Mouse (Mus musculus) myocyte (in vitro differentiated cells): ENCODE measurements at regions not wholly inside any gene's neighbourhood (a gene's known extent, or its start where the extent isn't known, plus 50 kb on each side); places are given as distances from the start of the nearest gene placed in this dataset.

Experiments used
- H3K27me3 ChIP-seq: one replicate; pipeline ENCODE4 v1.6.1; 2011; ENCODE audit not compliant: control insufficient read depth, insufficient read depth, insufficient read length
- H3K36me3 ChIP-seq: one replicate; pipeline ENCODE4 v1.6.1; 2011; ENCODE audit not compliant: control insufficient read depth, insufficient read depth
- H3K4me2 ChIP-seq: one replicate; pipeline ENCODE4 v1.6.1; 2011; ENCODE audit warnings: low read depth, control low read depth
- H3K4me3 ChIP-seq: one replicate; pipeline ENCODE4 v1.5.1; 2011; ENCODE audit warnings: mild to moderate bottlenecking, control low read depth, moderate library complexity
- H3K79me2 ChIP-seq: one replicate; pipeline ENCODE4 v1.6.1; 2011; ENCODE audit not compliant: control insufficient read depth, insufficient read depth
- H3ac ChIP-seq: one replicate; pipeline ENCODE4 v1.6.1; 2011; ENCODE audit not compliant: control insufficient read depth, insufficient read length
- CEBPB ChIP-seq: IDR thresholded peaks from 2 replicates; pipeline ENCODE4 v1.6.1; 2011; ENCODE audit warnings: mild to moderate bottlenecking, moderate library complexity; ENCODE audit not compliant: poor library complexity, insufficient read depth, severe bottlenecking
- E2F4 ChIP-seq: IDR thresholded peaks from one replicate; pipeline ENCODE4 v1.6.1; 2011; ENCODE audit warnings: mild to moderate bottlenecking, control low read depth, moderate library complexity; ENCODE audit not compliant: insufficient read depth
- MAX ChIP-seq: IDR thresholded peaks from one replicate; pipeline ENCODE4 v1.6.1; 2011; ENCODE audit warnings: low read depth, mild to moderate bottlenecking, control low read depth
- MYOD1 ChIP-seq, 3 experiments: IDR thresholded peaks; one replicate each; pipeline ENCODE4 v1.6.1; 2011; ENCODE audit warnings: control low read depth in 2 of 3, low read depth in 2 of 3, mild to moderate bottlenecking in 2 of 3, moderate library complexity in 1 of 3; ENCODE audit not compliant: insufficient read length in 2 of 3, control insufficient read depth in 1 of 3
- MYOG ChIP-seq, 3 experiments: IDR thresholded peaks; one replicate each; pipeline ENCODE4 v1.6.1; 2011; ENCODE audit warnings: control low read depth in 2 of 3, low read depth in 2 of 3, mild to moderate bottlenecking in 2 of 3; ENCODE audit not compliant: insufficient read length in 2 of 3, control insufficient read depth in 1 of 3, insufficient read depth in 1 of 3
- POLR2A ChIP-seq: IDR thresholded peaks from one replicate; pipeline ENCODE4 v1.6.1; 2011; ENCODE audit warnings: low read depth, mild to moderate bottlenecking, control low read depth, moderate library complexity; ENCODE audit not compliant: insufficient read length
- POLR2AphosphoS2 ChIP-seq: IDR thresholded peaks from one replicate; pipeline ENCODE4 v1.6.1; 2011; ENCODE audit warnings: low read depth, control low read depth; ENCODE audit not compliant: insufficient read length
- REST ChIP-seq: IDR thresholded peaks from one replicate; pipeline ENCODE4 v1.6.1; 2011; ENCODE audit warnings: mild to moderate bottlenecking, control low read depth, moderate library complexity; ENCODE audit not compliant: insufficient read depth, insufficient read length
- SRF ChIP-seq: IDR thresholded peaks from one replicate; pipeline ENCODE4 v1.6.1; 2011; ENCODE audit warnings: low read depth; ENCODE audit not compliant: control insufficient read depth, insufficient read length
- TCF12 ChIP-seq: IDR thresholded peaks from one replicate; pipeline ENCODE4 v1.6.1; 2011; ENCODE audit warnings: mild to moderate bottlenecking, control low read depth; ENCODE audit not compliant: poor library complexity, insufficient read depth, severe bottlenecking
- TCF3 ChIP-seq: IDR thresholded peaks from one replicate; pipeline ENCODE4 v1.6.1; 2011; ENCODE audit warnings: low read depth, control low read depth; ENCODE audit not compliant: insufficient read length
- USF1 ChIP-seq: IDR thresholded peaks from one replicate; pipeline ENCODE4 v1.6.1; 2011; ENCODE audit warnings: low read depth, mild to moderate bottlenecking, control low read depth, moderate library complexity

DNA sequence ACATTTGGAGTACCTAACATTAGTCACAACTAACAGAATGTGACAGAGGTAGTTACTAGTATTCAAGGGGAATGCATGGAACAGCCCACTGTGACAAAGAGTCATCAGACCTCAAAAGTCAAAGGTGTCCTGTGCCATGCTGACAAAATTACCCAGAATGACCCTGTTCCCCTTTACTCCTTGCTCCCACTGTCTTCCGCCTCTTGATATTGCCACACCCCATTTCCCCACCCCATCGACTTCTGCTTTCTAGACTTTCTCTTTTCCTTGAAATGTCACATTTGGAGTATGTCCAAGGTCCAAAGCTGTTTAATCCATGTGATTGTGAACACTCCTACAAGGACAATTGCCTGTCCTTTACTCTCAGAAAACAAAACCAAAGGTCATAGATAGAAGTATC, 115.2 kb downstream of the Dhx15 start:
- no peak overlapping the region for H3K4me3 ChIP-seq
- no peaks in the 10 kb centered on the region for H3K27me3 ChIP-seq
- H3K36me3 ChIP-seq = no peaks in the 10 kb centered on the region
- TF ChIP-seq MYOG (IDR thresholded peaks at IDR 0.05; ENCODE audit: control insufficient read depth in 1 of 3, insufficient read depth in 1 of 3, insufficient read length in 2 of 3, low read depth in 2 of 3) = no peak
- TF ChIP-seq CEBPB = no peak
- TF ChIP-seq E2F4 = no peak
- no peak for TF ChIP-seq POLR2AphosphoS2
- TF ChIP-seq TCF3 = no peak
- TF ChIP-seq POLR2A = no peak
- TF ChIP-seq TCF12 = no peak
- TF ChIP-seq USF1 = no peak
- no peak for TF ChIP-seq SRF
- TF ChIP-seq MAX = no peak
- no peaks in the 10 kb centered on the region for H3K79me2 ChIP-seq
- H3ac ChIP-seq = no peak overlapping the region
- H3K4me2 ChIP-seq = no peak overlapping the region

DNA sequence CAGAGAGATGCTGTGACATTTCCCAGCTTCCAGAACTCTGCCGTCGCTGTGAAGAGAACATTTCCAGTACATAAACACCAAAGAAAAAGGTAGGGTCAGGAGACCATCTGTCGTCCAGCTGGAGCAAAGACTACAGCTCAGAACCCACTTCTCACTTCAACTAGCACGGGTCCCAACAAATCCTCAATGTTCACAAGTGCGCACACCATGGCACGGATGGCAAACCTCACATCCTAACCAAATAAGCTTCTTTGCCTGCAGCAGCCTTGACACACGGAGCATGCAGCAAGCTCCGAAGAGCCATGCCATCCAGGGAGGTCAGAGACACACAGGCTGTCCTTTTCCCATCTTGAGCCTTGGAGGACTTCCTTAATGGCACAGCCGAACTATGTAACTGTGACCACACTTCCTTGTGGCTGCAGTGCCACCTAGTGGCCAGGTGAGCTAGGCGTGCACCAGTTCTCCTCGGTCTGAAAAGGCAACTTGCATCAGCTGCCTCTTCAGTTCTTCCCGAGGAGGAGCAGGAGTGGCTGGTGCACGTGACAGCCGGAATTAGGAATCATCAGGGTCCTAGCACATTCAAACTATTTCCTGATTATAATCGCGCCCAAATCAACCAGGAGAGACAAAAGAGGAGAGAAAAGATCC, 125.4 kb downstream of the Dhx15 start:
- H3K36me3 ChIP-seq = no peaks in the 10 kb centered on the region
- H3K4me3 ChIP-seq = no peak overlapping the region
- TF ChIP-seq POLR2A (no peak), USF1 (peak; percentile 50), MYOD1 (IDR thresholded peaks at IDR 0.05; ENCODE audit: control insufficient read depth in 1 of 3, insufficient read length in 2 of 3, low read depth in 2 of 3) (peak in 1 of 3 experiments; percentile 7), TCF3 (no peak)
- H3ac ChIP-seq = no peak overlapping the region
- peak overlapping the region; percentile 31 for H3K4me2 ChIP-seq
- H3K79me2 ChIP-seq = no peaks in the 10 kb centered on the region
- H3K27me3 ChIP-seq = no peaks in the 10 kb centered on the region

DNA sequence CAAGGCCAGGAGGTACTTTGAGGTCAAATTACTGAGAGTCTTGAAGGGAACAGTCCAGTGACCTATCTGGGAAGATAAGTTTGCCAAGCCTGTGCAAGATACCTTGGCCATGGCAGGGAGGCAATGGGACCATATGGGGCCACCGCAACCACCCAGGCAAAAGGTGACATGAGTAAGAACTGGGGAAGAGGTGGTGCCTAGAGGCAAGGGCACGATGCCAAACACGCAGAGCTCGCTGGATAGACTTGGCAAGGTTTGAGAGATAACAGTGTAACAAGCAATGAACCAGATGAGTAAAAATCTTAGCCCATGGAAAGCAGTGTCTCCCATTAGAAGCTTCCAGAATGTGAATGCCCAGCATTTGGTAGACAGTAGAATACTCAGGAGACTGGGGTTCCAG, 128.1 kb downstream of the Dhx15 start:
- no peak overlapping the region for H3K4me2 ChIP-seq
- no peak for TF ChIP-seq CEBPB
- no peak for TF ChIP-seq MYOG (IDR thresholded peaks at IDR 0.05; ENCODE audit: control insufficient read depth in 1 of 3, insufficient read depth in 1 of 3, insufficient read length in 2 of 3, low read depth in 2 of 3)
- TF ChIP-seq TCF12 = no peak
- no peak for TF ChIP-seq POLR2AphosphoS2
- no peak for TF ChIP-seq MYOD1 (IDR thresholded peaks at IDR 0.05; ENCODE audit: control insufficient read depth in 1 of 3, insufficient read length in 2 of 3, low read depth in 2 of 3)
- TF ChIP-seq E2F4 = no peak
- no peak for TF ChIP-seq TCF3
- no peak for TF ChIP-seq MAX
- TF ChIP-seq REST = no peak
- no peak for TF ChIP-seq SRF
- TF ChIP-seq USF1 = no peak
- no peak for TF ChIP-seq POLR2A
- no peak overlapping the region for H3ac ChIP-seq
- no peaks in the 10 kb centered on the region for H3K36me3 ChIP-seq
- H3K79me2 ChIP-seq = no peaks in the 10 kb centered on the region
- no peak overlapping the region for H3K4me3 ChIP-seq
- H3K27me3 ChIP-seq = no peaks in the 10 kb centered on the region

DNA sequence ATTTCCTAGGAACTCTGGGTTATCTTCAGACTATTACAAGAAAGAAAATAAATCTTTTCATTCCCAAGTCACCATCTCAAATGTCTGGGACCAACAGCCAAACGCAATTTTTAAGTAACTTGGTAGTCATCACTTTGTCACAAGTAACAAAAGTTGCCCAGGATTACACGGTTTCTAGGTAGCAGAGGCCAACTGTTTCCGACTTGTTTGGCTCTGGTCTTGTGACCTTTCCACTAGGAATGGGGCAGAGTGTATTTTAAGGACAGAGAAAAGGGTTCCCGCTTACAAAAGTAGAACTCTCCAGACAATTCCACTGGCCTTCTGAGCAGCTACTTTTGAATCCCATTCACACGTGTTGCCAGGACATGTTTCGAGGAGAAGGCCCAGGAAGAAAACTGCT, 129.1 kb downstream of the Dhx15 start:
- H3K4me3 ChIP-seq = no peak overlapping the region
- TF ChIP-seq POLR2AphosphoS2 (no peak), REST (no peak), TCF3 (no peak), USF1 (no peak), TCF12 (no peak), SRF (no peak), MAX (no peak), MYOG (IDR thresholded peaks at IDR 0.05; ENCODE audit: control insufficient read depth in 1 of 3, insufficient read depth in 1 of 3, insufficient read length in 2 of 3, low read depth in 2 of 3) (no peak), CEBPB (no peak), POLR2A (no peak), MYOD1 (IDR thresholded peaks at IDR 0.05; ENCODE audit: control insufficient read depth in 1 of 3, insufficient read length in 2 of 3, low read depth in 2 of 3) (no peak)
- no peaks in the 10 kb centered on the region for H3K27me3 ChIP-seq
- no peak overlapping the region for H3ac ChIP-seq
- no peak overlapping the region for H3K4me2 ChIP-seq
- no peaks in the 10 kb centered on the region for H3K79me2 ChIP-seq
- no peaks in the 10 kb centered on the region for H3K36me3 ChIP-seq

DNA sequence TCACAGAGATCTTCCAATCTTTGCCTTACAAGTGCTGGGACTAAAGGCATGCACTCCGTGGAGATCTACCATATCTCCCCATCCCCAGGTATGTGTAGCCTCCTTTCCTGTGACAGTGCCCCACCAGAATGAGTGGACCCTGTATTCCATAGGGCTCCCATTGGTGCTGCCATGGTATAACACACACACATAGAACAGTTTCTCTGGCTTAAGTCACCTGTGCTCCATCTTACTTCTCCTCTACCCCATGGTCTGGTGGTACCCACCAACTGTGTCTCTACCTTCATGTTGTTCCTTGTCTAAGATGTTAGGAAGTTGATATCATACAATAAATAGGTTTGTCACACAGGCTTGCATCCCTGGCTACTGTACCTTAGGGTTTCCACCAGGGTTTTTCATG, 133.1 kb downstream of the Dhx15 start:
- no peaks in the 10 kb centered on the region for H3K36me3 ChIP-seq
- no peak overlapping the region for H3K4me3 ChIP-seq
- H3K4me2 ChIP-seq = no peak overlapping the region
- H3ac ChIP-seq = no peak overlapping the region
- H3K27me3 ChIP-seq = no peaks in the 10 kb centered on the region
- TF ChIP-seq MYOG (IDR thresholded peaks at IDR 0.05; ENCODE audit: control insufficient read depth in 1 of 3, insufficient read depth in 1 of 3, insufficient read length in 2 of 3, low read depth in 2 of 3) = no peak
- no peak for TF ChIP-seq POLR2AphosphoS2
- TF ChIP-seq REST = no peak
- TF ChIP-seq CEBPB = no peak
- H3K79me2 ChIP-seq = no peaks in the 10 kb centered on the region
